Mouse (Mus musculus) gastrocnemius, postnatal 4 days (tissue): ENCODE measurements at regions not wholly inside any gene's neighbourhood (a gene's known extent, or its start where the extent isn't known, plus 50 kb on each side); places are given as distances from the start of the nearest gene placed in this dataset.
A peak's percentile ranks its signal among the peaks of the same experiment; 100 is the strongest.

Source experiments
- DNase-seq, 2 experiments: peaks; one replicate each; pipeline ENCODE4 v3.0.0; 2021 to 2022; ENCODE audit warnings: low spot score in 2 of 2, mixed read lengths in 2 of 2

DNA sequence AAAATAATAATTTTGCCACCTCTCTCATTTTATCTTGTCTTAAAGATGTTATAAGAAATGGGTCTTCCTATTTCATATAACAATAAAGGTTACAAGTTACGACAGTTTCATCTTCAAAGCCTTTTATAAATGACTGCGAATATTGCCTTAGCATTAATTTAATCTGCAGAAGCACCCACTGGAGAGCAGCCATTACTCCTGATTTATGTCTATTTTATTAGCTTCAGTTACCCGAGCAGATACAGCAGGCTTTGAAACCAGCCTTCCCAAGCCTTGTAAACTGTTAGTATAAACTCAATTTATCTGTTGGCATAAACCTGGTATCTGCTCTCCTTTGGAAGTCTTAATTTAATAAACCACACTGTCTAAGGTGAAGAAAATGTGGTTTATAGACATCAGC lies 2851.6 kb upstream of the Gm6569 start:
- DNase-seq, result no peak

- no peak for DNase-seq
Observed at GRCm38 (mm10) chr15:70987973-70988570, 2846.3 kb upstream of the Gm6569 start.

DNA sequence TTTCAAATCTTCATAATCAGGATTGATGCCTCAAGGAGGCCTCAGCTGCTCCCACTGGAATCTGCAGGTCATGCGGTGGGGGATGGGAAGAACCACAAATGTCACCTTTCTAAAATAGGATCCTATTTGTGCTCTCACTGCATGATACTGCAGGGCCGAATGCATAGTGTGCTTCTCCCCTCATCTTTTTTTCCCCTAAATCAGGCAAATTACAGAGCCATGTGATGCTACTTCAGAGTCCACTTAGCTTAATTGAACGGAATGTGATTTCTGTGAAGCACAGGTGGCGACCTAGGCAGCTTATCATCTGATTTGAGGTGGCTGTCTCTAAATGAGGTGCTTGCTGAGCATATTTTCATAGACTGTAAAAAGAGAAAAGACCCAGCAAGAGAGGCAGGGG lies 2841.0 kb upstream of the Gm6569 start:
- no peak for DNase-seq

DNA sequence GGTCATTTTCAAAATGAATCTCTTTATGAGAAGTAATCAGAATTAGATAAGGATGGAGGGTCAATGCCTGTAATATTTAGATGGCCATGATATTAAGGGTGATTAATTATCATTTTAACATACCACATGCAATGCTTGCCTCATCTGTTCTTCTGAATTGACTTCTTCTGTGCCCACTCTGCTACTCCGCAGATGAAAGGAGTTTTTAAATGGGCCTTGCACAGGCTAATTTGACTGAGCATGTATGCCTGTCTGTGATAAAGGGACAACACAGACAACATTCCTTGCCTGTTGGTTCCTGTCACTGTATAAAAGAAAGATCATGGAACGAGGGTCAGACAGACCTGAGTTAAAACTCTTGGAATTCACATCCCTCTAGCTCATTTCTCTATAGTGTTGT lies 2824.0 kb upstream of the Gm6569 start:
- DNase-seq, result no peak

- no peak for DNase-seq
Observed at GRCm38 (mm10) chr15:71010773-71011172, 2823.6 kb upstream of the Gm6569 start.

- DNase-seq, result no peak
Observed at GRCm38 (mm10) chr15:71054251-71054852, 2780.0 kb upstream of the Gm6569 start.

DNA sequence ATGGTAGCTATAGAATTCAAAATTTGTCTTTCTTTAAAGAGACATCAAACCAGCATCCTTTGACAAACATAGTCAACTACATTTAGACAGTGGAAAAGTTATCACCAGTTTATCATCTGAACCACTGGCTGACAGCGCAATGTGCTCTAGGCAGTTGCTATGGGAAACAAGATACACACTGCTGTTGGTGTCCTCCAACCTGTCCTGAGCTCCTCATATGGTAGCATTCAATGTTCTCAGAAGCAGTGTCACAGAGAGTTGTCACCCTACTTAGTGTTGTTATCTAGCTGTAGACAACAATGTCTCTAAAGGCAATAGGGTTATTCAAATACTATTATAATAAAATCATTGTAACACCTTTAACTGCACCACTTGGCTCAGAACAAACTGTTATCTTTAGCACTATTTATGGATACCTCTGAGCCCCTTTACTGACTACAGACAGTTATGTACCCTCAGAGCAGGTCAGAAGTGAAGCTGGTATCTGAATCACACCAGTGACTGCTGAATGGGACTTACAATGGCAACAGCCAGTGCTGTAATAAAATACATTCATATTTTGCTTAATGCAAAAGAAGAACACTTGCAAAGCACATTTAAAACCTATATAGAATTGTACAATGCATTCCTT lies 2747.9 kb upstream of the Gm6569 start:
- no peak for DNase-seq

- DNase-seq, result no peak
Observed at GRCm38 (mm10) chr15:71099111-71099510, 2735.2 kb upstream of the Gm6569 start.

- no peak for DNase-seq
Observed at GRCm38 (mm10) chr15:71129802-71130201, 2704.6 kb upstream of the Gm6569 start.

- DNase-seq, result no peak
Observed at GRCm38 (mm10) chr15:71157680-71158079, 2676.7 kb upstream of the Gm6569 start.

DNA sequence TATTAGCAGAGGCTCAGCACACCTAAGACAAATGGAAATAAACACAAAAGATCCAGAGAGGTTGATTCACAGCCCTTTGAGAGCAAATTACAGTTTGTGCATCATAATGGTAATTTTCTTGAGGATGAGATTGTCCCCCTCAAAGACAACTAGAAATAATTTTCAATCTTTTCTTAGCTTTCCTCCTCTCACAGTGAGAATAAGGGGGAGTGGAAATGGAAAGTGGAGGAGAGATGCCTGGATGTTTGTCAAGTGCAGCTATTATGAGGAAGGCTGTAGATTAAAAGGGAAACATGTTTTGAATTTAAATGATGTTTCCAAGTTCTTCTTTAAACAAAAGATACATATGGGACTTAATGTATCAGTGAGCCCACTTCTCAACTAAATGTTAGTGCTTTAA lies 2672.3 kb upstream of the Gm6569 start:
- DNase-seq, result no peak

- no peak for DNase-seq
Observed at GRCm38 (mm10) chr15:71195011-71195739, 2639.2 kb upstream of the Gm6569 start.

- peak; percentile 42 to 67 for DNase-seq
Observed at GRCm38 (mm10) chr15:71240647-71241351, 2593.6 kb upstream of the Gm6569 start.

- DNase-seq, result no peak
Observed at GRCm38 (mm10) chr15:71243539-71243938, 2590.8 kb upstream of the Gm6569 start.

- no peak for DNase-seq
Observed at GRCm38 (mm10) chr15:71275876-71276565, 2558.3 kb upstream of the Gm6569 start.

DNA sequence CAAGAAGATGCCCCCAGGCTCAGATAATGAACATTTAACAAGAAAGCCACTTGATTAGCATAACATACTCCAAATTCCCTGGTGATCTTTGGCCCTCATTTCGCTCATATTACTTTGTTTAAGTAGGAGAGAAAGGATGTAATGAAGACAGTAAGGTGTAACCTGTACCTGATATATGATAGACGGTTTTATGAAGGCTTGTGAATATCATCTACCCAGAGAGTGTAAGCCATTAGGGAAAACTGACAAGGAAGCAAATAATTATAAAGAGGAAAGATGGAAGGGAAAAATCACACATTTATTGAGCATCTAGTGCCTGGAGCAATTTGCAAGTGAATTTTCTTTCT lies 2557.8 kb upstream of the Gm6569 start:
- no peak for DNase-seq

GRCm38 (mm10) chr15:71277388-71277787 lies 2557.0 kb upstream of the Gm6569 start:
- no peak for DNase-seq

DNA sequence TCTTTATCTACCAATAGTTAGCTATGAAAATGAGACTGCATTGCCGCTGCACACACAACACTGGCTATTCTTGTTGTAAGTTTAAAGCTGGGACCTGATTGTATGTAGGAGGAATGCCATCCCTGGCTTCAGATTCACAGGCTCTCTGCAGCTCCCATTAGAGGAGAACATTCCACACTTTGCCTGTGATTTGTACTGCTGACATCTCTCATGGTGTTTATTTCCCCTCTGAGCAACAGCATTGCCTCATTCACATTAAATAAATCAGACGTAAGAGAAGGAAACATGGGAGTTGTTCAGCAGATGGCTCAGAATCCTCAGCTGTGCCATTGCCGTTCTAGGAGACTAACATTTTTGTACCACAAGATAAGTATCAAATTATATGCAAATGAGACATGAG lies 2550.6 kb upstream of the Gm6569 start:
- DNase-seq, result no peak

GRCm38 (mm10) chr15:71302541-71302940 lies 2531.8 kb upstream of the Gm6569 start:
- DNase-seq, result no peak

GRCm38 (mm10) chr15:71310230-71310629 lies 2524.1 kb upstream of the Gm6569 start:
- no peak for DNase-seq

DNA sequence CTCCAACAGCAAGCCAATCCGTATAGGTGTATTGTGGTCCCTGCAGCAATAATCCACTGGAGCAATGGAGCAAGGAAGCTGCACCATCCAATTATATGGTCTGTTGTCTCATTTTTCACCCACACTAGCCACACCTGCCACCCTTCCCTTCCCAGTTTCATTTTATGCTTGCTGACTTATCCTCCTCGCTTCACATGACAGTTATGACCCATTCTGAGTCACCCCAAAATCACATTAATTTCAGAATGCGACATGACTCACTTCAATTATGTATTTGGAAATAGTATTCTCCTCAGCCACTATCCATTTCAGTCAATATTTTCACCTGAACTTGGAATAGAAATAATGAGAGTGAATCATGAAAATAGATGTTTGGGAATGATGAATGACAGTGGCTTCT lies 2507.8 kb upstream of the Gm6569 start:
- no peak for DNase-seq
